Mouse (Mus musculus): Measurements from ENCODE around the gene Sult2b1. TPM values are rescaled to one million over a fixed set of nuclear protein-coding genes. Genes with fewer than 3 reads are reported as not detected.
A peak's percentile ranks its signal among the peaks of the same experiment; 100 is the strongest.

The Sult2b1 gene
- total and polyA plus RNA-seq, 3 experiments = 0.17 to 0.29 TPM; not detected in 1

DNA sequence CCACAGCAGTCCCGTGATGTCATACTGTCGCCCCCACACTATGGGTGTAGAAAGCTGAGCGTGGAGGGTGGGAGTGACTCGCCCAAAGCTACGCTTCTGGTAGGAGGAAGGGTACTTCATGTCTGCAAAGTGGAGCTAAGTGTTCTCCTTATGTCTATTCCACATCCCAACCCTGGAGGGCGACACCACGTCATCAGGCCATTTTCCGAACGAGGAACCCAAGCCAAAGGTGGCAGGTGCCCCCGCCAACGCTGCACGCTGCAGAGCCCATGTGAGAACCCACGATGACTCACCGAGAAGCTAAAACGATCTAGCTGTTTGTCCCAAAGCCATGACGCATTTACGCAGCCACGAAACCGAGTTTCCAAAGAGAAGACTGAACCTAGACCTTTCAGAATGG is 42.1 kb downstream of the Sult2b1 start (continued):
- TF ChIP-seq KAT2A (IDR thresholded peaks at IDR 0.05; ENCODE audit: insufficient replicate concordance, low read length) (0 out of 2 replicates have a peak, but pooled peaks have one; percentile 15), BHLHE40 (IDR thresholded peaks at IDR 0.05; ENCODE audit: low read depth, low read length) (peak; percentile 94)

DNA sequence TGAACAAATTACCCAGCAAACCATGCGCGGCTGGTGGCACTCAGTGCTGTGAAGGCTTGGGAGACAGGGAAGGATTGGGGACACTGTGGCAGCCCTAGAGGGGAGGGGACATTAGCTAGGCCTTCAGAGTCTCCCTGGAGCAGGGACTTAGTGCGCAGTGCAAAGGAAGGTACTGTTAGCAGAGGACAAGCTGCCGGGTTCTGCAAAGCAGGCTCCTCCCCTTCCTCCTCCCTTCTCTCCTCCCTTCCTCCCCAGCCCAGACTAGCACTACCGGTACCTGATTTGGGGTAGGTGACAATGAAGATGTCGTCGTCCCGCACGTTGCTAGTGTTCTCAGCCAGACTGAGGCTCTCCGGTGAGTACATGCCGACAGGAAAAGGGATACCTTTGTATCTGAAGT is 42.7 kb downstream of the Sult2b1 start:
- no peak for DNase-seq (ENCODE audit: extremely low read depth)
- Histone ChIP-seq H3K4me2 (ENCODE audit: insufficient read depth, low read depth, poor library complexity, severe bottlenecking) (no peak overlapping the region), H3K27ac (ENCODE audit: insufficient read depth, low read depth) (no peak overlapping the region), H3K36me3 (replicated peaks in 1 of 2; ENCODE audit: control insufficient read depth in 1 of 2, insufficient read depth in 1 of 2, low read length in 1 of 2) (no peaks in the 10 kb centered on the region), H3K4me3 (replicated peaks in 1 of 3; ENCODE audit: low read depth in 2 of 3, low read length in 2 of 3, poor library complexity in 1 of 3) (no peak overlapping the region), H3K9me3 (replicated peaks; ENCODE audit: low read length) (peaks cover 4% of the 10 kb centered on the region), H3K4me1 (ENCODE audit: control insufficient read depth in 1 of 2, insufficient read depth in 2 of 2) (peaks cover 5 to 12% of the 10 kb centered on the region in 2 experiments), H3K9ac (ENCODE audit: insufficient read depth, low read depth) (no peak overlapping the region), H3K27me3 (replicated peaks) (peaks cover 12% of the 10 kb centered on the region), H3K79me2 (replicated peaks; ENCODE audit: control insufficient read depth, extremely low read depth, insufficient read depth, poor library complexity, severe bottlenecking) (no peaks in the 10 kb centered on the region)
- in situ Hi-C loops (cut with MboI; ENCODE audit: low pct_ligation_motif_present, low pct_unique_long_range_greater_than_20kb, low sequenced_read_pairs) (loop anchor here (5.0 kb wide), 1 partner anchor 61 kb away; no protein-coding TSS in a partner anchor), dilution Hi-C loops (cut with MboI; ENCODE audit: extremely low pct_ligation_motif_present, extremely low pct_unique_long_range_greater_than_20kb, low sequenced_read_pairs) (no loop called here)
- no peak for TF ChIP-seq ZNF384 (IDR thresholded peaks at IDR 0.05; ENCODE audit: low read depth, low read length)
- no peak for TF ChIP-seq POLR2AphosphoS2 (IDR thresholded peaks at IDR 0.05; ENCODE audit: low read depth, low read length)
- TF ChIP-seq RAD21 (IDR thresholded peaks at IDR 0.05; ENCODE audit: low read depth, low read length) = no peak
- TF ChIP-seq MAFK (IDR thresholded peaks at IDR 0.05; ENCODE audit: insufficient replicate concordance, low read length) = no peak
- no peak for TF ChIP-seq MYC (IDR thresholded peaks at IDR 0.05; ENCODE audit: low read depth, low read length)
- no peak for TF ChIP-seq MEF2A (IDR thresholded peaks at IDR 0.05; ENCODE audit: borderline replicate concordance, low read depth, low read length)
- no peak for TF ChIP-seq JUN (IDR thresholded peaks at IDR 0.05; ENCODE audit: insufficient read depth, low read depth, low read length)
- TF ChIP-seq POLR2A (IDR thresholded peaks at IDR 0.05; ENCODE audit: low read depth, low read length) = no peak
- no peak for TF ChIP-seq TCF12 (IDR thresholded peaks at IDR 0.05; ENCODE audit: low read depth, low read length)
- no peak for TF ChIP-seq CHD2 (IDR thresholded peaks at IDR 0.05; ENCODE audit: low read length)
- no peak for TF ChIP-seq NRF1 (IDR thresholded peaks at IDR 0.05; ENCODE audit: low read depth, low read length)

DNA sequence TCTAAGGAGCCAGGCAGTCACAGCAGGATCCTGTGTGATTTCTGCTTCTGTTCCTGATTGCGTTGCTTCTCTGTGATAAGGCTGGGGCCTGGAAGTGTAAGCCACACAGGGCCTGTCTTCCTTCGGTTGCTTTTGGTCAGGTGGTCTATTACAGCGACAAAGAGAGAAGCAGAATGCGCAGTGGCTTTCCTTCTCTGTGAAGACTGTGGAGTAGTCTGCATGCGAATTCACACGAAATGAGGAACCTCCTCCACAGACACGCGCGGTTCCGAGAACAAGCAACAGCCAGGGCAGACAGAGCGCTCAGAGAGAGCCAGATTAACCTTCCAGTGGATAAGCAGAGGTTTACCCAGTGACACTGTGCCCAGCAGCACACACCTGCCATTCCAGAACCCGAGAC is 43.2 kb downstream of the Sult2b1 start:
- H3K27ac ChIP-seq (ENCODE audit: insufficient read depth, low read depth) = no peak overlapping the region

More for the DNA sequence above, 43.2 kb downstream of the Sult2b1 start:
- no peaks in the 10 kb centered on the region for H3K79me2 ChIP-seq (replicated peaks; ENCODE audit: control insufficient read depth, extremely low read depth, insufficient read depth, poor library complexity, severe bottlenecking)
- H3K4me1 ChIP-seq (ENCODE audit: control insufficient read depth in 1 of 2, insufficient read depth in 2 of 2) = peaks cover 5 to 12% of the 10 kb centered on the region in 2 experiments
- peaks cover 10% of the 10 kb centered on the region for H3K27me3 ChIP-seq (replicated peaks)
- no peak overlapping the region for H3K9ac ChIP-seq (ENCODE audit: insufficient read depth, low read depth)
- DNase-seq (ENCODE audit: extremely low read depth) = no peak
- H3K36me3 ChIP-seq (replicated peaks in 1 of 2; ENCODE audit: control insufficient read depth in 1 of 2, insufficient read depth in 1 of 2, low read length in 1 of 2) = no peaks in the 10 kb centered on the region
- no peak overlapping the region for H3K4me2 ChIP-seq (ENCODE audit: insufficient read depth, low read depth, poor library complexity, severe bottlenecking)
- dilution Hi-C loops (cut with MboI; ENCODE audit: extremely low pct_ligation_motif_present, extremely low pct_unique_long_range_greater_than_20kb, low sequenced_read_pairs) = no loop called here
- in situ Hi-C loops (cut with MboI; ENCODE audit: low pct_ligation_motif_present, low pct_unique_long_range_greater_than_20kb, low sequenced_read_pairs) = loop anchor here (5.0 kb wide), 1 partner anchor 61 kb away; no protein-coding TSS in a partner anchor
- H3K4me3 ChIP-seq (replicated peaks in 1 of 3; ENCODE audit: low read depth in 2 of 3, low read length in 2 of 3, poor library complexity in 1 of 3) = no peak overlapping the region
- TF ChIP-seq ZMIZ1 (IDR thresholded peaks at IDR 0.05; ENCODE audit: low read depth, low read length) (no peak), ELF1 (IDR thresholded peaks at IDR 0.05; ENCODE audit: low read depth, low read length) (no peak), EP300 (IDR thresholded peaks at IDR 0.05; ENCODE audit: low read length) (no peak), USF2 (conservative IDR thresholded peaks at IDR 0.05; ENCODE audit: low read depth, low read length) (no peak), MYC (IDR thresholded peaks at IDR 0.05; ENCODE audit: low read depth, low read length) (no peak), CHD1 (IDR thresholded peaks at IDR 0.05; ENCODE audit: low read depth, low read length) (no peak), KAT2A (IDR thresholded peaks at IDR 0.05; ENCODE audit: insufficient replicate concordance, low read length) (no peak), MEF2A (IDR thresholded peaks at IDR 0.05; ENCODE audit: borderline replicate concordance, low read depth, low read length) (no peak), GABPA (IDR thresholded peaks at IDR 0.05; ENCODE audit: insufficient replicate concordance, low read depth, low read length) (no peak), UBTF (IDR thresholded peaks at IDR 0.05; ENCODE audit: low read depth, low read length) (no peak), HCFC1 (IDR thresholded peaks at IDR 0.05; ENCODE audit: low read depth, low read length) (no peak), USF1 (IDR thresholded peaks at IDR 0.05; ENCODE audit: low read depth, low read length) (no peak), MAX (IDR thresholded peaks at IDR 0.05; ENCODE audit: low read length) (no peak), POLR2A (IDR thresholded peaks at IDR 0.05; ENCODE audit: low read depth, low read length) (no peak)
- H3K9me3 ChIP-seq (replicated peaks; ENCODE audit: low read length) = no peaks in the 10 kb centered on the region

All from CH12.LX (cell line).